Mouse (Mus musculus) liver, embryonic 16.5 days (tissue): ENCODE data around the gene Ankrd13c. TPM values are rescaled to one million over a fixed set of nuclear protein-coding genes. Genes with fewer than 3 reads are reported as not detected.

Source experiments
- ATAC-seq: fragments of 200-750 bp; cut with Nextera tagmentation; 2 replicates; pipeline ENCODE4 v1.8.0; 2017; ENCODE audit warnings: low read depth, mild to moderate bottlenecking, moderate number of reproducible peaks, moderate library complexity
- H3K27ac ChIP-seq: fragments of 300-500 bp; sonication (generic); 2 replicates; pipeline ENCODE4 v1.5.1; 2014; ENCODE audit warnings: mild to moderate bottlenecking, low read length
- H3K27me3 ChIP-seq: fragments of 300-500 bp; sonication (generic); 2 replicates; pipeline ENCODE4 v1.6.1; 2014; ENCODE audit warnings: low read depth, low read length, mixed read lengths; ENCODE audit not compliant: control insufficient read depth, insufficient read depth
- H3K36me3 ChIP-seq: fragments of 300-500 bp; sonication (generic); 2 replicates; pipeline ENCODE4 v1.6.1; 2014; ENCODE audit warnings: mild to moderate bottlenecking; ENCODE audit not compliant: control insufficient read depth, insufficient read depth
- H3K4me1 ChIP-seq: fragments of 300-500 bp; sonication (generic); 2 replicates; pipeline ENCODE4 v1.6.1; 2014; ENCODE audit warnings: low read depth, low read length, mixed read lengths; ENCODE audit not compliant: control insufficient read depth
- H3K4me2 ChIP-seq: fragments of 300-500 bp; sonication (generic); 2 replicates; pipeline ENCODE4 v1.6.1; 2014; ENCODE audit warnings: low read depth, low read length, mixed read lengths
- H3K4me3 ChIP-seq: fragments of 300-500 bp; sonication (generic); 2 replicates; pipeline ENCODE4 v1.5.1; 2014; ENCODE audit warnings: low read depth, mild to moderate bottlenecking, low read length
- H3K9ac ChIP-seq: fragments of 300-500 bp; sonication (generic); 2 replicates; pipeline ENCODE4 v1.6.1; 2014; ENCODE audit warnings: low read depth, low read length
- H3K9me3 ChIP-seq: fragments of 300-500 bp; sonication (generic); replicated peaks from 2 replicates; pipeline ENCODE4 v1.6.1; 2016; ENCODE audit warnings: low read length; ENCODE audit not compliant: control insufficient read depth
- WGBS: fragments of 180-500 bp; shearing (Covaris S2); extraction: QIAGEN DNeasy Blood & Tissue Kit; methylation state at CpG from one replicate; pipeline ENCODE4 v1.1.7; 2014; ENCODE audit not compliant: insufficient replicate concordance; 5-methylcytosine and 5-hydroxymethylcytosine counted together
- polyA plus RNA-seq: library from polyadenylated mRNA; unstranded; fragments of >200 nt; fragmentation: Nextera tagmentation; extraction: Ambion mirVana; gene quantifications from 2 replicates; pipeline ENCODE4 v1.2.1, GENCODE M21; 2015

The Ankrd13c gene
- polyA plus RNA-seq, 1 experiment from 2014 or later: 8.7 TPM

GRCm38 (mm10) chr3:158035866-158036265 is 88.8 kb downstream of the Ankrd13c start:
- H3K27me3 ChIP-seq: no peaks in the 10 kb centered on the region
- H3K9me3 ChIP-seq: no peaks in the 10 kb centered on the region
- ATAC-seq: no peak
- H3K4me2 ChIP-seq: peak overlapping the region; percentile 89
- H3K9ac ChIP-seq: peak overlapping the region; percentile 86
- no peaks in the 10 kb centered on the region; the same call in 1 of the 2 replicates for H3K36me3 ChIP-seq
- peak overlapping the region; percentile 92 for H3K27ac ChIP-seq
- H3K4me1 ChIP-seq: peaks cover 18% of the 10 kb centered on the region
- WGBS: under 1% methylated on average over 11 of the region's 11 CpGs
- H3K4me3 ChIP-seq: peak overlapping the region; percentile 83

GRCm38 (mm10) chr3:158036329-158036988 is 89.4 kb downstream of the Ankrd13c start, which contains the start of the genes Srsf11 and Lrrc40:
Gene Srsf11, minus strand, starts transcription at chr3:158036639.
Gene Lrrc40, plus strand, starts transcription at chr3:158036662.
- Histone ChIP-seq H3K27ac (peak within 1 kb of the TSS; percentile 92), H3K4me1 (peaks cover 18% of the 10 kb centered on the region), H3K9ac (peak within 1 kb of the TSS; percentile 86), H3K4me3 (peak within 1 kb of the TSS; percentile 83), H3K36me3 (no peaks in the 10 kb centered on the region; the same call in 1 of the 2 replicates), H3K4me2 (peak within 1 kb of the TSS; percentile 89), H3K9me3 (no peaks in the 10 kb centered on the region), H3K27me3 (no peaks in the 10 kb centered on the region)
- WGBS: under 1% methylated on average over 55 of the region's 55 CpGs
- ATAC-seq: peak; percentile 92

GRCm38 (mm10) chr3:158038106-158038505 is 91.1 kb downstream of the Ankrd13c start:
- no peaks in the 10 kb centered on the region for H3K27me3 ChIP-seq
- peaks cover 11% of the 10 kb centered on the region for H3K4me1 ChIP-seq
- H3K9ac ChIP-seq: no peak overlapping the region
- no peak overlapping the region for H3K4me2 ChIP-seq
- H3K4me3 ChIP-seq: no peak overlapping the region
- 76% methylated on average over 3 of the region's 3 CpGs for whole genome bisulfite sequencing
- ATAC-seq: no peak
- no peaks in the 10 kb centered on the region for H3K9me3 ChIP-seq
- no peak overlapping the region for H3K27ac ChIP-seq
- no peaks in the 10 kb centered on the region; the same call in 1 of the 2 replicates for H3K36me3 ChIP-seq

GRCm38 (mm10) chr3:158040755-158041154 is 93.7 kb downstream of the Ankrd13c start:
- WGBS: 67% methylated on average over 2 of the region's 2 CpGs

GRCm38 (mm10) chr3:158049508-158049907 is 102.5 kb downstream of the Ankrd13c start:
- H3K4me2 ChIP-seq: no peak overlapping the region
- H3K4me3 ChIP-seq: no peak overlapping the region
- no peaks in the 10 kb centered on the region for H3K4me1 ChIP-seq
- no peaks in the 10 kb centered on the region for H3K27me3 ChIP-seq
- 65% methylated on average over 2 of the region's 2 CpGs for WGBS
- H3K27ac ChIP-seq: no peak overlapping the region
- ATAC-seq: no peak
- no peak overlapping the region for H3K9ac ChIP-seq
- H3K9me3 ChIP-seq: no peaks in the 10 kb centered on the region
- no peaks in the 10 kb centered on the region for H3K36me3 ChIP-seq

More at GRCm38 (mm10) chr3:158040755-158041154, 93.7 kb downstream of the Ankrd13c start:
- H3K4me2 ChIP-seq: no peak overlapping the region
- no peak overlapping the region for H3K9ac ChIP-seq
- no peaks in the 10 kb centered on the region for H3K27me3 ChIP-seq
- H3K36me3 ChIP-seq: no peaks in the 10 kb centered on the region
- no peaks in the 10 kb centered on the region for H3K9me3 ChIP-seq
- H3K27ac ChIP-seq: no peak overlapping the region
- ATAC-seq: no peak
- H3K4me3 ChIP-seq: no peak overlapping the region
- H3K4me1 ChIP-seq: peaks cover 3% of the 10 kb centered on the region

Other genes with a start within 250 kb of the Ankrd13c start
- 68.9 and 75.3 TPM in 2 replicates for gene Cth, start 22.2 kb upstream of the Ankrd13c start, polyA plus RNA-seq
- 88.6 and 89.5 TPM in 2 replicates for gene Srsf11, start 89.4 kb downstream of the Ankrd13c start, polyA plus RNA-seq
- gene Lrrc40, start 89.4 kb downstream of the Ankrd13c start, polyA plus RNA-seq: 20.1 and 21.5 TPM in 2 replicates